Mouse (Mus musculus) T-cell, adult 2 months (primary cell): ENCODE data around the gene Sec24d.

Experiments used
- DNase-seq: peaks from one replicate; pipeline ENCODE4 v3.0.0; 2022; ENCODE audit warnings: low spot score

Gene Sec24d

GRCm38 (mm10) chr3:123404945-123405344, 137.7 kb downstream of the Sec24d start:
- DNase-seq = no peak

- no peak for DNase-seq
These were observed 144.7 kb downstream of the Sec24d start for GRCm38 (mm10) chr3:123411821-123412578.

GRCm38 (mm10) chr3:123413173-123413572, 145.9 kb downstream of the Sec24d start:
- DNase-seq = no peak
